Mouse (Mus musculus): ENCODE data around the gene Hexim1. TPM values are rescaled to one million over a fixed set of nuclear protein-coding genes. Genes with fewer than 3 reads are reported as not detected.

The Hexim1 gene
- polyA plus RNA-seq, 1 experiment = 26.4 TPM

GRCm38 (mm10) chr11:103073671-103074070, 42.4 kb upstream of the Hexim1 start:
- no peaks in the 10 kb centered on the region for H3K27me3 ChIP-seq (replicated peaks; ENCODE audit: control insufficient read depth, insufficient read depth, low read length)
- no peaks in the 10 kb centered on the region; the same call in 1 of the 2 replicates for H3K36me3 ChIP-seq (ENCODE audit: control insufficient read depth, insufficient read depth, low read length)
- no peaks in the 10 kb centered on the region for H3K4me1 ChIP-seq (ENCODE audit: control insufficient read depth, insufficient read depth, low read length)
- no peak overlapping the region for H3K4me3 ChIP-seq (ENCODE audit: insufficient read depth, low read depth, low read length)
- DNase-seq = no peak
- no peak overlapping the region for H3K27ac ChIP-seq (ENCODE audit: insufficient read depth, low read depth, low read length)
- 86% methylated on average over 7 of the region's 7 CpGs for WGBS
- TF ChIP-seq POLR2A (IDR thresholded peaks at IDR 0.05; ENCODE audit: low read depth, low read length) (no peak), CTCF (conservative IDR thresholded peaks at IDR 0.05; ENCODE audit: insufficient read depth, insufficient read length, low read depth, low read length) (no peak)

GRCm38 (mm10) chr11:103074121-103074650, 41.8 kb upstream of the Hexim1 start:
- 81% methylated on average over 10 of the region's 10 CpGs for WGBS
- no peaks in the 10 kb centered on the region for H3K4me1 ChIP-seq (ENCODE audit: control insufficient read depth, insufficient read depth, low read length)
- H3K27me3 ChIP-seq (replicated peaks; ENCODE audit: control insufficient read depth, insufficient read depth, low read length) = no peaks in the 10 kb centered on the region
- H3K36me3 ChIP-seq (ENCODE audit: control insufficient read depth, insufficient read depth, low read length) = no peaks in the 10 kb centered on the region; the same call in 1 of the 2 replicates
- no peak overlapping the region for H3K4me3 ChIP-seq (ENCODE audit: insufficient read depth, low read depth, low read length)
- DNase-seq = no peak
- TF ChIP-seq CTCF (conservative IDR thresholded peaks at IDR 0.05; ENCODE audit: insufficient read depth, insufficient read length, low read depth, low read length) (no peak), POLR2A (IDR thresholded peaks at IDR 0.05; ENCODE audit: low read depth, low read length) (no peak)
- H3K27ac ChIP-seq (ENCODE audit: insufficient read depth, low read depth, low read length) = no peak overlapping the region

GRCm38 (mm10) chr11:103074796-103075323, 41.2 kb upstream of the Hexim1 start:
- Histone ChIP-seq H3K36me3 (ENCODE audit: control insufficient read depth, insufficient read depth, low read length) (no peaks in the 10 kb centered on the region), H3K27ac (ENCODE audit: insufficient read depth, low read depth, low read length) (no peak overlapping the region), H3K4me1 (ENCODE audit: control insufficient read depth, insufficient read depth, low read length) (no peaks in the 10 kb centered on the region), H3K27me3 (replicated peaks; ENCODE audit: control insufficient read depth, insufficient read depth, low read length) (no peaks in the 10 kb centered on the region), H3K4me3 (ENCODE audit: insufficient read depth, low read depth, low read length) (no peak overlapping the region)
- DNase-seq = no peak
- no peak for TF ChIP-seq POLR2A (IDR thresholded peaks at IDR 0.05; ENCODE audit: low read depth, low read length)
- TF ChIP-seq CTCF (conservative IDR thresholded peaks at IDR 0.05; ENCODE audit: insufficient read depth, insufficient read length, low read depth, low read length) = no peak
- whole genome bisulfite sequencing = 50% methylated on average over 10 of the region's 10 CpGs

- DNase-seq = no peak
- Histone ChIP-seq H3K4me3 (ENCODE audit: insufficient read depth, low read depth, low read length) (no peak overlapping the region), H3K27ac (ENCODE audit: insufficient read depth, low read depth, low read length) (no peak overlapping the region), H3K36me3 (ENCODE audit: control insufficient read depth, insufficient read depth, low read length) (no peaks in the 10 kb centered on the region), H3K4me1 (ENCODE audit: control insufficient read depth, insufficient read depth, low read length) (no peaks in the 10 kb centered on the region), H3K27me3 (replicated peaks; ENCODE audit: control insufficient read depth, insufficient read depth, low read length) (no peaks in the 10 kb centered on the region)
- 91% methylated on average over 7 of the region's 7 CpGs for WGBS
- TF ChIP-seq CTCF (conservative IDR thresholded peaks at IDR 0.05; ENCODE audit: insufficient read depth, insufficient read length, low read depth, low read length) (no peak), POLR2A (IDR thresholded peaks at IDR 0.05; ENCODE audit: low read depth, low read length) (no peak)
These were observed 40.0 kb upstream of the Hexim1 start for GRCm38 (mm10) chr11:103076010-103076409.

GRCm38 (mm10) chr11:103076581-103076980, 39.5 kb upstream of the Hexim1 start:
- Histone ChIP-seq H3K4me1 (ENCODE audit: control insufficient read depth, insufficient read depth, low read length) (no peaks in the 10 kb centered on the region), H3K4me3 (ENCODE audit: insufficient read depth, low read depth, low read length) (no peak overlapping the region), H3K36me3 (ENCODE audit: control insufficient read depth, insufficient read depth, low read length) (no peaks in the 10 kb centered on the region), H3K27ac (ENCODE audit: insufficient read depth, low read depth, low read length) (no peak overlapping the region), H3K27me3 (replicated peaks; ENCODE audit: control insufficient read depth, insufficient read depth, low read length) (no peaks in the 10 kb centered on the region)
- WGBS = 63% methylated on average over 8 of the region's 8 CpGs
- DNase-seq = no peak
- TF ChIP-seq POLR2A (IDR thresholded peaks at IDR 0.05; ENCODE audit: low read depth, low read length) (no peak), CTCF (conservative IDR thresholded peaks at IDR 0.05; ENCODE audit: insufficient read depth, insufficient read length, low read depth, low read length) (no peak)

GRCm38 (mm10) chr11:103078131-103078530, 37.9 kb upstream of the Hexim1 start:
- Histone ChIP-seq H3K4me1 (ENCODE audit: control insufficient read depth, insufficient read depth, low read length) (no peaks in the 10 kb centered on the region), H3K27me3 (replicated peaks; ENCODE audit: control insufficient read depth, insufficient read depth, low read length) (no peaks in the 10 kb centered on the region), H3K4me3 (ENCODE audit: insufficient read depth, low read depth, low read length) (no peak overlapping the region), H3K36me3 (ENCODE audit: control insufficient read depth, insufficient read depth, low read length) (no peaks in the 10 kb centered on the region), H3K27ac (ENCODE audit: insufficient read depth, low read depth, low read length) (no peak overlapping the region)
- DNase-seq = no peak
- WGBS = 91% methylated on average over 11 of the region's 11 CpGs
- TF ChIP-seq POLR2A (IDR thresholded peaks at IDR 0.05; ENCODE audit: low read depth, low read length) (no peak), CTCF (conservative IDR thresholded peaks at IDR 0.05; ENCODE audit: insufficient read depth, insufficient read length, low read depth, low read length) (no peak)

- Histone ChIP-seq H3K27me3 (replicated peaks; ENCODE audit: control insufficient read depth, insufficient read depth, low read length) (no peaks in the 10 kb centered on the region), H3K4me3 (ENCODE audit: insufficient read depth, low read depth, low read length) (no peak overlapping the region), H3K36me3 (ENCODE audit: control insufficient read depth, insufficient read depth, low read length) (no peaks in the 10 kb centered on the region), H3K27ac (ENCODE audit: insufficient read depth, low read depth, low read length) (no peak overlapping the region), H3K4me1 (ENCODE audit: control insufficient read depth, insufficient read depth, low read length) (no peaks in the 10 kb centered on the region)
- DNase-seq = no peak
- no peak for TF ChIP-seq CTCF (conservative IDR thresholded peaks at IDR 0.05; ENCODE audit: insufficient read depth, insufficient read length, low read depth, low read length)
- no peak for TF ChIP-seq POLR2A (IDR thresholded peaks at IDR 0.05; ENCODE audit: low read depth, low read length)
- 22% methylated on average over 43 of the region's 43 CpGs for WGBS
These were observed 35.5 kb upstream of the Hexim1 start for GRCm38 (mm10) chr11:103080323-103081091.
